Mouse (Mus musculus): Measurements from ENCODE around the gene Ctnnd2. TPM values are rescaled to one million over a fixed set of nuclear protein-coding genes. Genes with fewer than 3 reads are reported as not detected.
A peak's percentile ranks its signal among the peaks of the same experiment; 100 is the strongest.

Ctnnd2 gene
- polyA plus RNA-seq, 1 experiment from 2014 or later: 26.0 TPM

DNA sequence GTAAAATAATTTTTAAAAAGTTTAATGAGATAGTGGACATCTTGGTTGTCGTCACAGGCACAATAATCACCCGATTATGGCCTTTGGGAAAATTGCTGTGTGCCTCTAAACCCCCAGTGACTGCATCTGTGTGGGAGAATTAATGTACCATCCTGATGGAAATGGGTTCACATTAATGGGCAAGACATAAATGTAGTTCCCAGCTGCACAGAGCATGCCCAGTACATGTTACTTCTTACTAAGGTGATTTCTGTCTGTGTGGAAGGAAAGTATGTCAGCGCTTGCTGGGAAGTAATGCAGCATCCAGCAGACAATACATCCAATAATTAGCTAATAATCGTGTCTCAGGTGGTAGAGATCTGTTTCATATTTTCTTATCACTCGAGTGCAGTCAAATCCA lies 589.8 kb downstream of the Ctnnd2 start:
- Histone ChIP-seq H3K36me3 (no peaks in the 10 kb centered on the region), H3K27me3 (ENCODE audit: insufficient read depth, poor library complexity, severe bottlenecking) (no peaks in the 10 kb centered on the region), H3K4me3 (no peak overlapping the region), H3K9me3 (no peaks in the 10 kb centered on the region), H3K27ac (no peak overlapping the region), H3K4me1 (replicated peaks) (no peaks in the 10 kb centered on the region)
- DNase-seq (ENCODE audit: low spot score): no peak
- 82% methylated on average over 5 of the region's 5 CpGs for WGBS

DNA sequence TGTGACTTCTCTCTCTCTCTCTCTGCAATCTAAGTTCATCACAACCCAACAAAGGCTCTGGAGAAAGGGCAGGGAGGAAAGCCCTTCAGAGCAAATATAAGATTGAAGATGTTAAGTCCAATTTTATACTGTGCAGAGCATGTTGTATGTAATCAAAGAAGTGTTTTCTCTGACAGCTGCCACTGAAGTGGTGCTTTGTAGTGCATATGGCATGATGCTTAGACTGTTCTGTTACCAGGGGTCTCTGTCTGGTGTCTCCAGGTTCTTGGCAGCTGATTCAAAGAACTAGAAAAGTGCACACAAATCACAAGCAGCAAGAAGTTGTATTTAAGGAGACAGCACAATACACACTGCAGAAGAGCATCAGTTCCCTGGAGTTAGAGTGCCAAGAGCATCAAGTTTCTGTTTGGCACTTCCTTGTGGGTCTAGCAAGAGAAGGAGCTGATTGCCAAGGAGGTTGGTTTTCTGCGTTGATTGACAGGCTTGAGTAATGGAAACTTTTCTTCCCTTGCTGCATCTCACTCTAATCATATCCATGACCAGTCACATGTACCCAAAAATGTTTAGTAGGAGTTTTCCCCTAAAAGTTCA lies 590.4 kb downstream of the Ctnnd2 start:
- Histone ChIP-seq H3K4me3 (no peak overlapping the region), H3K27me3 (ENCODE audit: insufficient read depth, poor library complexity, severe bottlenecking) (no peaks in the 10 kb centered on the region), H3K36me3 (no peaks in the 10 kb centered on the region), H3K27ac (no peak overlapping the region), H3K9me3 (no peaks in the 10 kb centered on the region), H3K4me1 (replicated peaks) (no peaks in the 10 kb centered on the region)
- no peak for DNase-seq (ENCODE audit: low spot score)
- WGBS: 86% methylated on average over 1 of the region's 1 CpGs

DNA sequence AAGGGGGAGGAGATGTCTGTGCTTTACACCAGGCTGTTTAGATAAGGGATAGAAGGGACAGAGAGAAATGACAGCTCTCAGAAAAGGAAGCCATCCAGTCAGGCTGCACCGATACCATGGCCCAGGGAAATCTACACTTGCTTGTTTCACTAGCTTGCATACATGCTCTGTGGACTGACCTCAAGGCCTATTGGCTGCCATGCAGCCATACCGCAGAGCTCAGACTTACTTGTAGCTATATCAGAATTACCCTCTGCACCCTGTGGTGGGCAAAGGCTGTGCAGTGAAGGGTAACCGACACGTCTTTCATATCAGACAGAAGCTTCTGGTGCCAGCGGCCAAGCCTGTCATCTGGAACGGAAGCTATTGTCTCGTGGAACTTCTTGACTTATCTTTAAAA lies 604.5 kb downstream of the Ctnnd2 start:
- H3K36me3 ChIP-seq: no peaks in the 10 kb centered on the region
- no peak overlapping the region for H3K4me3 ChIP-seq
- DNase-seq (ENCODE audit: low spot score): no peak
- H3K27me3 ChIP-seq (ENCODE audit: insufficient read depth, poor library complexity, severe bottlenecking): no peaks in the 10 kb centered on the region
- H3K9me3 ChIP-seq: no peaks in the 10 kb centered on the region
- peaks cover 10% of the 10 kb centered on the region for H3K4me1 ChIP-seq (replicated peaks)
- 77% methylated on average over 7 of the region's 7 CpGs for WGBS
- no peak overlapping the region for H3K27ac ChIP-seq

DNA sequence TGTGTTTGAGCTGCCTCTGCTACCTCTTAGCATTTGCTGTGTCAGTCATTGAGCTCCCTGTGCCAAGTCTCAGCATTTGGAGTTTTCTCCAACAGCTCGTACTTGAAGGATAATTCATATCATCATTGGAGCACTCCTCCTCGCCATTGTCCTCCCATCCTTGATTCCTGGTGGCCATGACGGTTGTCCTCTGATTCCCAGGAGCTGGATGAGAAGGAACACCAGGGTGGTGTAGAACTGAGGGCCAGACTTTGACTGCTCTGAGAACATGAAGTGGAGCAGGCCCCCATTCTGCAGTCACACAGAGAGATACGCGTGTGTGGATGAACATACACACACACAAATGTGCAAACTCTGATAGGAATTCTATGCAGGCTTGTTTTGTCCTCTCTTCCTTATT lies 605.4 kb downstream of the Ctnnd2 start:
- H3K4me1 ChIP-seq (replicated peaks): peaks cover 10% of the 10 kb centered on the region
- 89% methylated on average over 5 of the region's 5 CpGs for WGBS
- no peak overlapping the region for H3K4me3 ChIP-seq
- DNase-seq (ENCODE audit: low spot score): no peak
- H3K9me3 ChIP-seq: no peaks in the 10 kb centered on the region
- H3K27ac ChIP-seq: no peak overlapping the region
- H3K27me3 ChIP-seq (ENCODE audit: insufficient read depth, poor library complexity, severe bottlenecking): no peaks in the 10 kb centered on the region
- H3K36me3 ChIP-seq: no peaks in the 10 kb centered on the region

DNA sequence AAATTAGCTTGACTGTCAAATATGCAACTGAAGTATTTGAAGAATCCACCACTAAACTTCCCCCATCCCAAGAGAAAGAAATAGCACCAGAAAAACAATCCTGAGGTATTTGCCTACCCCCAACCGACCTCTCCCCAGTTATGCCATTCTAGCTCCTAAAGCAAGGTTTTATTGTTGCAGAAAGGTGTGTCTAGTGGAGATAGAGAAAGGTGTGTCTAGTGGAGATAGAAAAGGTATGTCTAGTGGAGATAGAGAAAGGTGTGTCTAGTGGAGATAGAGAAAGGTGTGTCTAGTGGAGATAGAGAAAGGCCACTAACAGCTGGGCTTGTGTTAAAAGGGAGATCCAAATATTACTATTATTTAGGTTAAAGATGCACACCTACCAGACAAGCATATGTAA lies 607.5 kb downstream of the Ctnnd2 start:
- WGBS: 91% methylated on average over 1 of the region's 1 CpGs
- DNase-seq (ENCODE audit: low spot score): no peak
- Histone ChIP-seq H3K27ac (no peak overlapping the region), H3K4me1 (replicated peaks) (peaks cover 10% of the 10 kb centered on the region), H3K4me3 (no peak overlapping the region), H3K36me3 (no peaks in the 10 kb centered on the region), H3K27me3 (ENCODE audit: insufficient read depth, poor library complexity, severe bottlenecking) (no peaks in the 10 kb centered on the region), H3K9me3 (no peaks in the 10 kb centered on the region)

DNA sequence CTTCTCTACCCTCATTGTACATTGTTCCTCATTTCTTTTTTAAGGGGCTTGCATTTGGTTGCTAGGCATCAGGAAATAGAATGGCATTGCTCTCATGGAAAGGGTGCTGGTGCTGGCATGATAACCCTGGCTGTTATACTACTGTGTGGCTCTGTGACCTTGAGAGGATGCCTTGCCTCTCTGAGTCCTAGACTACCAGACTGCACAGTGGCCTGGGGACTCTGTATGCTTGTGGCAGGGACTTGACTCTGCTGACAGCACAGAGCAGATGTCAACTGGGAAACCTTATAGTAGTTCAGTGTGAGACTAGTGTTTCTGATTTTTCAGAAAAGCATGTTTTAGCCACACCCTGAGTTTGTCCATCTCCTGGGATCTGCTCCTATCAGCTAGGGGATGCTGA lies 608.6 kb downstream of the Ctnnd2 start:
- H3K4me1 ChIP-seq (replicated peaks): peaks cover 10% of the 10 kb centered on the region
- H3K36me3 ChIP-seq: no peaks in the 10 kb centered on the region
- H3K9me3 ChIP-seq: no peaks in the 10 kb centered on the region
- no peak overlapping the region for H3K4me3 ChIP-seq
- H3K27me3 ChIP-seq (ENCODE audit: insufficient read depth, poor library complexity, severe bottlenecking): no peaks in the 10 kb centered on the region
- peak; percentile 7 for DNase-seq (ENCODE audit: low spot score)
- H3K27ac ChIP-seq: no peak overlapping the region

DNA sequence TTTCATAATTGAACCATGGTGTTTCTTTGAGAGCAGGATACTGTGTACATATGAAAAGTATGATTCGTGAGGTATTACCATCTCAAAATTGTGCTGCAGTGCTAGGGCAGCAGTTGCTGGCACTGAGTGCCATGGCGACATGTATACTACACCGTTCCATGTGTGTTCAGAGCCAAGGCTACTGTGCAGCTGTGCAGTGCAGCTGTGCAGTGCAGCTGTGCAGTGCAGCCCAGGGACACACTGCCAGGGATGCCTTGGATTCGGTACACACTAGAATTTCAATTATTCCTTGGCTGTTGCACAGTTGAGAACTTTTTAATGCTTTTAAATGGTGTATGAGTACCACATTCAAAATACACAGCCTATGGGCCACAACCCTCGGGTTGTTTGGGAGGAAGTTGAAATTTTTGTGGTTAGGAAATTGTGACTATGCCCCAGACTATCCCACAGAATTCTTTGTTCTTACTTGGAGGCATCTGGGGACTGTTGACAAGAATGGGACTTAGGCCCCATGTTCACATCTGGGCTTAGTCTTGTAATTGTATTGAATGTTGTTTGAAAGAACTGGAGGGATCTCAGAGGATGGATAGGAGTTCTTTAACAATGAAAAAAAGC lies 613.4 kb downstream of the Ctnnd2 start:
- no peaks in the 10 kb centered on the region for H3K27me3 ChIP-seq (ENCODE audit: insufficient read depth, poor library complexity, severe bottlenecking)
- WGBS: 93% methylated on average over 5 of the region's 5 CpGs
- no peak for DNase-seq (ENCODE audit: low spot score)
- no peaks in the 10 kb centered on the region for H3K9me3 ChIP-seq
- peaks cover 8% of the 10 kb centered on the region for H3K4me1 ChIP-seq (replicated peaks)
- H3K27ac ChIP-seq: no peak overlapping the region
- no peak overlapping the region for H3K4me3 ChIP-seq
- H3K36me3 ChIP-seq: no peaks in the 10 kb centered on the region

DNA sequence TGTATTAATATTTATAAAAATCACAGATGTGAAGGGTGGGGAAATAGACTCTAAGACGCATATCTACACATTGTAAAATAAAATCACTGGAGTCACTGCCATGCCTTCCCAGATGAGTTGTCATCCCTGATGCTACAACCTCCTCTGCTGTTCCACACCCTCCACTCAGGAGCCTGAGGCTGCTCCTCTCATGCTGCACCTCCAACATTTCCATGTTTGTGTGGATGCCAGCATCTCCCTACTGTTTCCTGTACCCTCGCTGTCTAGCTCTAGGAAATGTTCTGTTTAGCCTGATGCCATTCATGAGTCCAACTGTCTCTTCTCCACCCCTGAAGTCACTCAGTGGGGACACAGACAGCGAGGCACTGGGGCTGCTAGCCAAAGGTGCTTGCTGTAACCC lies 620.9 kb downstream of the Ctnnd2 start:
- H3K27me3 ChIP-seq (ENCODE audit: insufficient read depth, poor library complexity, severe bottlenecking): no peaks in the 10 kb centered on the region
- no peaks in the 10 kb centered on the region for H3K4me1 ChIP-seq (replicated peaks)
- H3K4me3 ChIP-seq: no peak overlapping the region
- no peak for DNase-seq (ENCODE audit: low spot score)
- H3K36me3 ChIP-seq: no peaks in the 10 kb centered on the region
- 90% methylated on average over 3 of the region's 3 CpGs for WGBS
- no peaks in the 10 kb centered on the region for H3K9me3 ChIP-seq
- H3K27ac ChIP-seq: no peak overlapping the region

DNA sequence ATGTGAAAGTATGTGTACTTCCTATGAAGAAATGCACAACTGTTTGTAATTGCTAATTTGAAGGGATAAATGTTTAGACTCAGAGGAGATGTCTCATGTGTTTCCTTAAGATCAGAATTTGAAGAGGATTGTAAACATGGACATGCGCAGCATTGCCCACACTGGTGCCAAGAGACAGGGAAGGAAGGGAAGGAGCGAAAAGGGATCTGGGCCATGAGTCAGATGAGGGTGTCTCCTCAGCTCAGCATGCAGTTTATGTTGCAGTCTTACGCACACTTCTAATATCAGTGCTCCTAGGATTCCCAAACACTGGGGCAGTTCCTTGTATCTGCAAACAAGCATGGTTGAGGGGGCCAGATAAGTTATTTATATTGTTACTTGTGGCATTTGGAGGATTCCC lies 623.3 kb downstream of the Ctnnd2 start:
- H3K9me3 ChIP-seq: no peaks in the 10 kb centered on the region
- DNase-seq (ENCODE audit: low spot score): no peak
- no peak overlapping the region for H3K4me3 ChIP-seq
- H3K27me3 ChIP-seq (ENCODE audit: insufficient read depth, poor library complexity, severe bottlenecking): no peaks in the 10 kb centered on the region
- H3K36me3 ChIP-seq: no peaks in the 10 kb centered on the region
- H3K27ac ChIP-seq: no peak overlapping the region
- 91% methylated on average over 3 of the region's 3 CpGs for WGBS
- no peaks in the 10 kb centered on the region for H3K4me1 ChIP-seq (replicated peaks)

DNA sequence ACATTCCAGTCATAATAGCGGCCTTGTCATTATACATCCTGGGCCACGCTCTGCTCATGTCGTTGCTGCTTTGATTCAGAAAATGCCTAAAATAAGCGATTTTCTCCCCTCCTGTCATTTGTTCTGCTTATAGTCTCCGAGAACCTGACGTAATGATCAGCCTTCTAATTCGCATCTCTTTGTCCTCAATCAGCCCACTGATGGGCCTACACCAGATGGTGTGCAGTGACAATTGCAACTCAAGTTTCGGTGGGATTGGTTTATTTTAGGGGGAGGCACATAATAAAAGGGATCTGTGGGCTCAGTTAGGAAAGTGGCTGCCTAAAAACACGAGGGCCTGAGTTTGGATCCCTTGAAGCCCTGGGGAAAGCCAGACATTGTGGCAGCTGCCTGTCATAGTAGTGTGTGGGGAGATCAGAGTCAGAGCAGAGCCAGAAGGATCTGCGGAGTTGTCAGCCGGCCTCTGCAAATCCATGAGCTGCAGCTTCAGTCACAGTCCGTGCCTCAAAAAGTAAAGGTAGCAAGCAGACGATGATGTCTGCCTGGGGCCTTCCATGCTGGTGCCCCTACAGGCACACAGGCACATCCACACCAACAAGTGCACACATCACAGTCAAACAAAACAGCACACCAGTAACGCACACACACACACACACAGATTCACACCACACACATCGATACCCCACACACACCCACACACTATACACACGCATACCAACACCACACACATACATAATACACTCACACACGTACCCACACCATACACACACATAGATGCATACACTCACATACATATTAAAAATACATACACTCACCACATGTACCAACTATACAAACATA lies 655.3 kb downstream of the Ctnnd2 start:
- Histone ChIP-seq H3K36me3 (no peaks in the 10 kb centered on the region), H3K4me1 (replicated peaks) (no peaks in the 10 kb centered on the region), H3K27ac (peak overlapping the region; percentile 50), H3K27me3 (ENCODE audit: insufficient read depth, poor library complexity, severe bottlenecking) (no peaks in the 10 kb centered on the region), H3K9me3 (no peaks in the 10 kb centered on the region), H3K4me3 (no peak overlapping the region)
- 82% methylated on average over 17 of the region's 17 CpGs for WGBS
- DNase-seq (ENCODE audit: low spot score): no peak

DNA sequence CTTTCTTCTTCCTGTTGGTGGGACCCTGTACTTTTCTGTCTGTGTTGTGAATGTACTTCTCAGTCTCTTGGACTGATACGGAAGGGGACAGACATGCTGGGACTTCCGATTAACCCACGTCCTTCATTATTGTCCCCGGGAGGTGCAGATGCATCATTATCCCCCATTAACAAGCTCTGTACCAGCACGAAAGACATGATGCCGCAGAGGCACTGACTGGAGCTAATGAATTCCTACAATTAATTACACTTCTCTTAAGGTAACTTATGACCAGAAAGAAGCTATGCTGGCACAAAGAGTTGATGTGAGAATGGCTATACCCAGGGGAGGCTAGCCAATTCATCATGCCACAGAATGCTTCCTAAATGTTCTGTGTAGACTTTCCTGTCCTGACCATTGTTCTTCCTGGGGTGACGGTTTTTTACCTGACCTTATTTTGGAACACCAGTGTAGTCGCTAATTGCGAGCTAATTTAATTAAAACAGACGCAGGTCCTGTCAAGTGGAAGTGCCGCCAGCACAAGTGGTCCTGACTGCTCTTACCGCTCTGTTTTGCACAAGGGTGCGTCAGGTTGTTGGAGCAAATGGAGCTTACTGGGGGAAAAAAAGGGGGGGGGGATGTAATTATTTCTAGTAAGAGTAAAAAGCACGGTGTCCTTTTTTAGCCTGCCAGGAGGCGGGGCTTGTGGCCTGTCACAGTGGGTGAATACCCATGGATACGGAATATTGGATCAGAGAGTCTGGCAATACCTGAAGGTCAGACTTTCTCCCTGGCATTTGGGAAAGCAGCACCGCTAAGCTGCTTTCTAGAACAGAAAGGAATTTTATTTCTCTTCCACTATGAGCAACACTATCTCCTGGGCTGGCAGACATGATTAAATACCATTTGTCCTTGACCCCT lies 685.1 kb downstream of the Ctnnd2 start:
- no peaks in the 10 kb centered on the region for H3K9me3 ChIP-seq
- 85% methylated on average over 17 of the region's 17 CpGs for WGBS
- no peak for DNase-seq (ENCODE audit: low spot score)

DNA sequence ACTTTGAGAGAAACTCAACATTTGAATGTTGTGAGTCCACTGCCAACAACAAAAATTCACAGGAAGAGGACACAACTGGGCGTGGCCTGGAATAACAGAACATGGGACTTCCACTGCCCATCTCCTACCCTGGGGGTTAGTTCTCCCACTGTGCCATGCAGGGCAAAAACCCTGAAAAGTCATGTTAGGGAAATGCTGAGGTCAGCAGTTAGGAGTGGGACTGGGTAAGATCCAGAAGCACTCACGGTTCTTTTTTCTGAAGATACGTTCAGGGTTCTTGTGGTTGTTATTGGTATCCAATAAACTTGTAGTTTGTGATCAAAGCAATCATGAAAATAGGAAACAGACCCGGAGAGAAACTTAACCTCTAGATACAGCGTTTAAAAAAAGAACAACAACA lies 695.0 kb downstream of the Ctnnd2 start:
- no peak overlapping the region for H3K4me3 ChIP-seq
- no peaks in the 10 kb centered on the region for H3K36me3 ChIP-seq
- H3K9me3 ChIP-seq: no peaks in the 10 kb centered on the region
- H3K4me1 ChIP-seq (replicated peaks): no peaks in the 10 kb centered on the region
- WGBS: 91% methylated on average over 5 of the region's 5 CpGs
- H3K27me3 ChIP-seq (ENCODE audit: insufficient read depth, poor library complexity, severe bottlenecking): no peaks in the 10 kb centered on the region
- H3K27ac ChIP-seq: no peak overlapping the region
- DNase-seq (ENCODE audit: low spot score): no peak

More for the DNA sequence above, 685.1 kb downstream of the Ctnnd2 start:
- H3K27me3 ChIP-seq (ENCODE audit: insufficient read depth, poor library complexity, severe bottlenecking): no peaks in the 10 kb centered on the region
- H3K36me3 ChIP-seq: no peaks in the 10 kb centered on the region; the same call in 1 of the 2 replicates
- no peaks in the 10 kb centered on the region for H3K4me1 ChIP-seq (replicated peaks)
- no peak overlapping the region for H3K4me3 ChIP-seq
- no peak overlapping the region for H3K27ac ChIP-seq
